Mouse (Mus musculus) left cerebral cortex, postnatal 10 days (tissue): Measurements from ENCODE around the gene Gm8882. TPM values are rescaled to one million over a fixed set of nuclear protein-coding genes. Genes with fewer than 3 reads are reported as not detected.
"Not testable (repeated sequence)": the region's sequence is repeated elsewhere in the genome, so short reads cannot be mapped to it uniquely, and the experiment has no call there.

Experiments
- DNase-seq, 2 experiments: peaks; one replicate each; pipeline ENCODE4 v3.0.0; 2021 to 2022; ENCODE audit warnings: low spot score in 2 of 2, mixed read lengths in 1 of 2; ENCODE audit errors: extremely low spot score in 1 of 2
- intact Hi-C: fragments of 180-260 bp; cut with DNase I; formaldehyde crosslinking; loops from one replicate; pipeline ENCODE4 v1.15.1; 2025
- total RNA-seq, 2 experiments: library from RNA; stranded (reverse); gene quantifications; 2 replicates each; pipeline ENCODE4 v1.2.3; 2021

Gm8882 gene
- total RNA-seq = not detected

DNA sequence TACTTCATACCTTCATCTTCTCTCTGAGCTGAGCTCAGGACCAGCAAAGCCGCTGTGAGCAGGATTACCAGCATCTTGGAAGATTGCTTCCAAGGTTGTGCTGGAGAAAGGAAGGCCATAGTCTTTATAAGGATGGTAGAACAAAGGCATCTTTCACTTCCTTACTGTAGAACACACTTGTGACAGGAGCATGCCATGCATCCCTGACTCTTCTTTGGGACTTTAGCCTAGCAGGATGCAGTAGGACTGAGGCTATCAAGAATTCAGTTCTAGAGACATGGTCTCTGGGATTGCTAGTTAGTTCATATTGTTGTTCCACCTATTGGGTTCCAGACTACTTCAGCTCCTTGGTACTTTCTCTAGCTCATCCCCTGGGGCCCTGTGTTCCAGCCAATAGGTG, at the start of gene Gm8882:
Gene Gm8882 (minus strand): TSS at position 101 of the 400 bp plus-strand sequence.
- DNase-seq, intact Hi-C loops: not testable (repeated sequence)

DNA sequence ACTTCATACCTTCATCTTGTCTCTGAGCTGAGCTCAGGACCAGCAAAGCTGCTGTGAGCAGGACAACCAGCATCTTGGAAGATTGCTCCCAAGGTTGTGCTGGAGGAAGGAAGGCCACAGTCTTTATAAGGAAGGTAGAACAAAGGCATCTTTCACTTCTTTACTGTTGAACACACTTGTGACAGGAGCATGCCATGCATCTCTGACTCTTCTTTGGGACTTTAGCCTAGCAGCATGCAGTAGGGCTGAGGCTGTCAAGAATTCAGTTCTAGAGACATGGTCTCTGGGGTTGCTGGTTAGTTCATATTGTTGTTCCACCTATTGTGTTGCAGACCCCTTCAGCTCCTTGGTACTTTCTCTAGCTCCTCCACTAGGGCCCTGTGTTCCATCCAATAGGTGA, 49.3 kb downstream of the Gm8882 start, which contains the start of gene Prpmp5:
Gene Prpmp5 (minus strand): TSS at position 101 of the 400 bp plus-strand sequence.
- DNase-seq, intact Hi-C loops: not testable (repeated sequence)

Other genes starting within 250 kb of the Gm8882 start
- gene Prb1, start 153.6 kb downstream of the Gm8882 start, total RNA-seq = not detected
- gene Prpmp5, start 49.4 kb downstream of the Gm8882 start, total RNA-seq = not detected
- not detected for gene Prh1, start 205.7 kb upstream of the Gm8882 start, total RNA-seq
- not detected for gene Prp2, start 231.8 kb upstream of the Gm8882 start, total RNA-seq